Comparison of ENCODE assay signal across 8 mouse cellular contexts in the genomic region with DNA sequence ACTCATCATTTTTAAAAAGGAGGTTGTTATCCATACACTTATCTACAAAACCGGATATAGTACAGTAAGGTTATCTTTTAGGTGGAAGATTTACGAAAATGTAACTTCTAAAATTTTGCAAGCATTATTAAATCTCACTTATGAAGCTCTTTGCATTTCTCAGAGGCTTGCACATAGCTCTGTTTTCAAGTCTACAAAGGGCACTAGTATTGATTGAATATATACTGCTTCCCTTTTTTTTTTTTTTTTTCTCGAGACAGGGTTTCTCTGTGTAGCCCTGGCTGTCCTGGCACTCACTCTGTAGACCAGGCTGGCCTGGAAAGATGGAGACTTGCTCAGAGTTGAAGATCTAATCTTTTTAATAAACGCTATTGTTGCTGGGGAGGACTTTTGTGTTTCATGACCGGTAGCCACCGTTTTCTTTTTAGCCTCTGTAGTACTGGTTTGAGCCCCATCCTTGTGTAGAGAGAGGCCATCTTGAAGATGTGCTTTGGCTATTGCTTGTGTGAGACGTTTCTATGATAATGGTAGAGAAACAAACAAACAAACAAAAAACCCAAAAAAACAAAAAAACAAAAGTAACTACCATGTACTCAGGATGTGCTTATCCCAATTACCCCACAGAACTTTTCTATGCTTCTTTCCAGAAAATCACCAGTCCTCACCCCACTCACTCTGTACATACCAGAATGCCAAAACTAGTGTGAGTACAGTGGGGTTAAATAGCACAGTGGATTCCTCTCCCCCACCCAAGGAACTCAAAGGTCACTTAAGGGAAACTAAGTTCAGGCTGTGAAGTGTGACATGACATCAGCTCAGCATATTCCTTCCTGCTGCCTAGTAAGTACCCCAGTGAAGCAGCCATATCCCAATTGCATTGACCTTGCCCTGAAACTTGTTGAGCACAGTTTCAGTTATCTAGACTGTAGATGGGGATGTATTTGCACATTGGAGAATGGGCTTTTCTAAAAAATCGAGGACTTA. TPM values are rescaled to one million over a fixed set of nuclear protein-coding genes. Genes with fewer than 3 reads are reported as not detected.
A peak's percentile ranks its signal among the peaks of the same experiment; 100 is the strongest.
DNase-seq lines count a peak whose midpoint lies in the region; ATAC-seq and TF ChIP-seq lines count a peak whose summit lies in the region.

No protein-coding gene starts in this region.

- dilution Hi-C loops in CH12.LX (cut with MboI; ENCODE audit: extremely low pct_ligation_motif_present, extremely low pct_unique_long_range_greater_than_20kb, low sequenced_read_pairs), result no loop called here

- H3K79me2 ChIP-seq in CH12.LX (replicated peaks; ENCODE audit: control insufficient read depth, extremely low read depth, insufficient read depth, poor library complexity, severe bottlenecking), result no peaks in the 10 kb centered on the region

- WGBS in heart, embryonic 10.5 days, result 52% methylated on average over 8 of the region's 8 CpGs
- 42% methylated on average over 8 of the region's 8 CpGs for WGBS in forebrain, embryonic 15.5 days
- WGBS in liver, embryonic 15.5 days (ENCODE audit: insufficient replicate concordance), result 30% methylated on average over 8 of the region's 8 CpGs

- peak overlapping the region; percentile 65 for H3K9ac ChIP-seq in CH12.LX (ENCODE audit: insufficient read depth, low read depth)
- H3K9ac ChIP-seq in forebrain, embryonic 15.5 days (replicated peaks), result peak overlapping the region; percentile 58; the same call in 1 of the 2 replicates
- H3K9ac ChIP-seq in liver, embryonic 15.5 days, result peak overlapping the region; percentile 62

- no peaks in the 10 kb centered on the region for H3K27me3 ChIP-seq in heart, embryonic 10.5 days (ENCODE audit: insufficient read depth, poor library complexity, severe bottlenecking)
- no peaks in the 10 kb centered on the region for H3K27me3 ChIP-seq in CH12.LX (replicated peaks)
- no peaks in the 10 kb centered on the region for H3K27me3 ChIP-seq in forebrain, embryonic 15.5 days
- H3K27me3 ChIP-seq in liver, embryonic 15.5 days, result no peaks in the 10 kb centered on the region

- H3K27ac ChIP-seq in heart, embryonic 10.5 days, result peak overlapping the region; percentile 90
- H3K27ac ChIP-seq in CH12.LX (ENCODE audit: insufficient read depth, low read depth), result peak overlapping the region; percentile 98
- peak overlapping the region; percentile 93 for H3K27ac ChIP-seq in forebrain, embryonic 15.5 days (replicated peaks)
- peak overlapping the region; percentile 95 for H3K27ac ChIP-seq in liver, embryonic 15.5 days (replicated peaks)

- no peak for ATAC-seq in forebrain, embryonic 15.5 days (replicated peaks)
- ATAC-seq in liver, embryonic 15.5 days (ENCODE audit: insufficient read depth), result no peak

- in situ Hi-C loops in CH12.LX (cut with MboI; ENCODE audit: low pct_ligation_motif_present, low pct_unique_long_range_greater_than_20kb, low sequenced_read_pairs), result loop anchor here (25.0 kb wide), 1 partner anchor 1815 kb away; the partner anchor contains the start of gene Hist1h4j

- TF ChIP-seq RAD21 in CH12.LX (IDR thresholded peaks at IDR 0.05; ENCODE audit: low read depth, low read length), result no peak

- peak overlapping the region; percentile 56 for H3K4me3 ChIP-seq in heart, embryonic 10.5 days
- peak overlapping the region in 1 of 3 experiments; percentile 5 for H3K4me3 ChIP-seq in CH12.LX (replicated peaks in 1 of 3; ENCODE audit: low read depth in 2 of 3, low read length in 2 of 3, poor library complexity in 1 of 3)
- H3K4me3 ChIP-seq in forebrain, embryonic 15.5 days, result peak overlapping the region; percentile 51
- peak overlapping the region; percentile 56 for H3K4me3 ChIP-seq in liver, embryonic 15.5 days (replicated peaks)

- TF ChIP-seq POLR2A in CH12.LX (IDR thresholded peaks at IDR 0.05; ENCODE audit: low read depth, low read length), result no peak

- TF ChIP-seq CTCF in CH12.LX (conservative IDR thresholded peaks at IDR 0.05 in 1 of 2, IDR thresholded peaks at IDR 0.05 in 1 of 2; ENCODE audit: low read depth in 2 of 2, low read length in 2 of 2), result no peak

- H3K4me2 ChIP-seq in CH12.LX (ENCODE audit: insufficient read depth, low read depth, poor library complexity, severe bottlenecking), result peak overlapping the region; percentile 51
- H3K4me2 ChIP-seq in forebrain, embryonic 15.5 days (replicated peaks), result peak overlapping the region; percentile 63
- peak overlapping the region; percentile 64 for H3K4me2 ChIP-seq in liver, embryonic 15.5 days

- H3K36me3 ChIP-seq in heart, embryonic 10.5 days, result no peaks in the 10 kb centered on the region
- no peaks in the 10 kb centered on the region for H3K36me3 ChIP-seq in CH12.LX (replicated peaks in 1 of 2; ENCODE audit: control insufficient read depth in 1 of 2, insufficient read depth in 1 of 2, low read length in 1 of 2)
- H3K36me3 ChIP-seq in forebrain, embryonic 15.5 days, result no peaks in the 10 kb centered on the region
- H3K36me3 ChIP-seq in liver, embryonic 15.5 days (replicated peaks), result no peaks in the 10 kb centered on the region

- peak; percentile 36; the same call in 1 of the 2 replicates for TF ChIP-seq EP300 in CH12.LX (IDR thresholded peaks at IDR 0.05; ENCODE audit: low read length)

- DNase-seq in heart, embryonic 10.5 days (ENCODE audit: low spot score), result no peak
- DNase-seq in heart, adult 8-10 months (ENCODE audit: low spot score), result no peak
- no peak for DNase-seq in CH12.LX (ENCODE audit: extremely low read depth)
- DNase-seq in ovary, postnatal 10 days (ENCODE audit: low spot score), result no peak
- no peak for DNase-seq in MN1 (ENCODE audit: low spot score)
- DNase-seq in adrenal gland, postnatal 4 days (ENCODE audit: low spot score in 2 of 2), result no peak

- H3K9me3 ChIP-seq in heart, embryonic 10.5 days, result no peaks in the 10 kb centered on the region
- H3K9me3 ChIP-seq in CH12.LX (replicated peaks; ENCODE audit: low read length), result no peaks in the 10 kb centered on the region
- H3K9me3 ChIP-seq in forebrain, embryonic 15.5 days, result no peaks in the 10 kb centered on the region
- H3K9me3 ChIP-seq in liver, embryonic 15.5 days (replicated peaks), result no peaks in the 10 kb centered on the region

- H3K4me1 ChIP-seq in heart, embryonic 10.5 days, result peaks cover 15% of the 10 kb centered on the region; the same call in 1 of the 2 replicates
- peaks cover 4 to 25% of the 10 kb centered on the region in 2 experiments; a peak in 3 of 4 replicates for H3K4me1 ChIP-seq in CH12.LX (ENCODE audit: control insufficient read depth in 1 of 2, insufficient read depth in 2 of 2)
- peaks cover 37% of the 10 kb centered on the region for H3K4me1 ChIP-seq in forebrain, embryonic 15.5 days
- H3K4me1 ChIP-seq in liver, embryonic 15.5 days (replicated peaks), result peaks cover 56% of the 10 kb centered on the region

TF ChIP-seq in CH12.LX, 34 proteins besides CTCF, POLR2A, EP300 and RAD21 (continues in another document):
- TF ChIP-seq ZNF384 (IDR thresholded peaks at IDR 0.05; ENCODE audit: low read depth, low read length), result peak; percentile 91

RNA-seq across cellular contexts. Expression of gene Hist1h4f, which starts 0.8 kb away (rescaled TPM):
- polyA plus RNA-seq in heart, embryonic 10.5 days (2016; fragmentation: Nextera tagmentation; extraction: Ambion mirVana), result 0.51 TPM in 1 of 2 replicates, not detected in the other
- total RNA-seq in heart, adult 8-10 months (2022), result 10 to 100 TPM; 18.8 to 31.0 (median 26.5) TPM
- total RNA-seq in CH12.LX (2012; rRNA removed), result 4,390 and 4,902 TPM in 2 replicates
- 17.8 and 27.1 TPM in 2 replicates for total RNA-seq in CH12.LX (2014; rRNA removed)
- 4.0 and 9.0 TPM in 2 replicates for polyA plus RNA-seq in CH12.LX (2012; ENCODE audit: insufficient read length, low read depth)
- 0.70 and 0.73 TPM in 2 replicates for polyA plus RNA-seq in forebrain, embryonic 15.5 days (2015; fragmentation: Nextera tagmentation; extraction: Ambion mirVana)
- polyA plus RNA-seq in liver, embryonic 15.5 days (2015; fragmentation: Nextera tagmentation; extraction: Ambion mirVana), result 1.4 and 2.5 TPM in 2 replicates
- 100 to 1,000 TPM; 899 to 983 TPM for total RNA-seq in adrenal gland, postnatal 4 days (2021)

RNA-seq across cellular contexts. Expression of gene Hist1h1d, which starts 0.8 kb away (rescaled TPM):
- polyA plus RNA-seq in heart, embryonic 10.5 days (2016; fragmentation: Nextera tagmentation; extraction: Ambion mirVana), result 0.17 and 0.36 TPM in 2 replicates
- 1 to 10 TPM; 1.2 to 1.5 (median 1.4) TPM for total RNA-seq in heart, adult 8-10 months (2022)
- total RNA-seq in CH12.LX (2012; rRNA removed) (112 and 132 TPM in 2 replicates), CH12.LX (2014; rRNA removed) (1.8 and 2.3 TPM in 2 replicates)
- 0.11 and 0.14 TPM in 2 replicates for polyA plus RNA-seq in CH12.LX (2012; ENCODE audit: insufficient read length, low read depth)
- polyA plus RNA-seq in forebrain, embryonic 15.5 days (2015; fragmentation: Nextera tagmentation; extraction: Ambion mirVana), result 0.23 and 0.25 TPM in 2 replicates
- 1.1 TPM in 2 replicates for polyA plus RNA-seq in liver, embryonic 15.5 days (2015; fragmentation: Nextera tagmentation; extraction: Ambion mirVana)
- total RNA-seq in adrenal gland, postnatal 4 days (2021), result 10 to 100 TPM; 48.3 to 57.6 TPM

RNA-seq across cellular contexts. Expression of gene Hist1h3f, which starts 8.4 kb away (rescaled TPM):
- 0.31 and 0.99 TPM in 2 replicates for polyA plus RNA-seq in heart, embryonic 10.5 days (2016; fragmentation: Nextera tagmentation; extraction: Ambion mirVana)
- 1 to 10 TPM; 4.6 to 6.3 (median 5.7) TPM for total RNA-seq in heart, adult 8-10 months (2022)
- 553 and 608 TPM in 2 replicates for total RNA-seq in CH12.LX (2012; rRNA removed)
- total RNA-seq in CH12.LX (2014; rRNA removed), result 5.1 and 8.0 TPM in 2 replicates
- polyA plus RNA-seq in CH12.LX (2012; ENCODE audit: insufficient read length, low read depth), result 0.23 and 0.30 TPM in 2 replicates
- 0.46 and 0.94 TPM in 2 replicates for polyA plus RNA-seq in forebrain, embryonic 15.5 days (2015; fragmentation: Nextera tagmentation; extraction: Ambion mirVana)
- 0.99 and 1.4 TPM in 2 replicates for polyA plus RNA-seq in liver, embryonic 15.5 days (2015; fragmentation: Nextera tagmentation; extraction: Ambion mirVana)
- 100 to 1,000 TPM; 150 to 177 TPM for total RNA-seq in adrenal gland, postnatal 4 days (2021)

RNA-seq across cellular contexts. Expression of gene Hist1h2bh, which starts 9.0 kb away (rescaled TPM):
- polyA plus RNA-seq in heart, embryonic 10.5 days (2016; fragmentation: Nextera tagmentation; extraction: Ambion mirVana), result 0.22 and 0.73 TPM in 2 replicates
- 1 to 10 TPM in 2 of 4 experiments, under 1 TPM in 2; 0.91 to 1.3 (median 1.1) TPM for total RNA-seq in heart, adult 8-10 months (2022)
- 261 and 290 TPM in 2 replicates for total RNA-seq in CH12.LX (2012; rRNA removed)
- 5.7 and 8.0 TPM in 2 replicates for total RNA-seq in CH12.LX (2014; rRNA removed)
- 0.56 and 0.77 TPM in 2 replicates for polyA plus RNA-seq in CH12.LX (2012; ENCODE audit: insufficient read length, low read depth)
- polyA plus RNA-seq in forebrain, embryonic 15.5 days (2015; fragmentation: Nextera tagmentation; extraction: Ambion mirVana), result 0.37 and 0.59 TPM in 2 replicates
- polyA plus RNA-seq in liver, embryonic 15.5 days (2015; fragmentation: Nextera tagmentation; extraction: Ambion mirVana), result 1.5 and 1.6 TPM in 2 replicates
- 10 to 100 TPM; 29.4 to 38.7 TPM for total RNA-seq in adrenal gland, postnatal 4 days (2021)

RNA-seq across cellular contexts. Expression of gene Hist1h3e, which starts 9.9 kb away (rescaled TPM):
- 3.0 and 3.5 TPM in 2 replicates for polyA plus RNA-seq in heart, embryonic 10.5 days (2016; fragmentation: Nextera tagmentation; extraction: Ambion mirVana)
- 10 to 100 TPM; 13.1 to 17.7 (median 13.5) TPM for total RNA-seq in heart, adult 8-10 months (2022)
- total RNA-seq in CH12.LX (2012; rRNA removed) (1,307 and 1,484 TPM in 2 replicates), CH12.LX (2014; rRNA removed) (20.6 and 24.2 TPM in 2 replicates)
- 2.2 and 3.1 TPM in 2 replicates for polyA plus RNA-seq in CH12.LX (2012; ENCODE audit: insufficient read length, low read depth)
- 2.6 and 2.7 TPM in 2 replicates for polyA plus RNA-seq in forebrain, embryonic 15.5 days (2015; fragmentation: Nextera tagmentation; extraction: Ambion mirVana)
- 2.7 and 4.4 TPM in 2 replicates for polyA plus RNA-seq in liver, embryonic 15.5 days (2015; fragmentation: Nextera tagmentation; extraction: Ambion mirVana)
- total RNA-seq in adrenal gland, postnatal 4 days (2021), result 100 to 1,000 TPM; 399 to 448 TPM
